Mouse (Mus musculus) heart, embryonic 11.5 days (tissue): ENCODE data around the gene Dvl2. TPM values are rescaled to one million over a fixed set of nuclear protein-coding genes. Genes with fewer than 3 reads are reported as not detected.

Experiments
- ATAC-seq: fragments of 200-750 bp; cut with Nextera tagmentation; replicated peaks from 2 replicates; pipeline ENCODE4 v1.8.0; 2017; ENCODE audit warnings: moderate library complexity; ENCODE audit not compliant: insufficient number of reproducible peaks, low FRiP score, low TSS enrichment
- H3K27ac ChIP-seq: fragments of 300-500 bp; sonication (generic); 2 replicates; pipeline ENCODE4 v1.5.1; 2014; ENCODE audit warnings: mild to moderate bottlenecking, low read depth, low read length
- H3K27me3 ChIP-seq: fragments of 300-500 bp; sonication (generic); 2 replicates; pipeline ENCODE4 v1.6.1; 2014; ENCODE audit warnings: mild to moderate bottlenecking, low read length, mixed read lengths; ENCODE audit not compliant: control insufficient read depth, insufficient read depth
- H3K36me3 ChIP-seq: fragments of 300-500 bp; sonication (generic); 2 replicates; pipeline ENCODE4 v1.6.1; 2014; ENCODE audit warnings: mild to moderate bottlenecking, low read length, moderate library complexity, mixed read lengths; ENCODE audit not compliant: control insufficient read depth, insufficient read depth
- H3K4me1 ChIP-seq: fragments of 300-500 bp; sonication (generic); 2 replicates; pipeline ENCODE4 v1.6.1; 2014; ENCODE audit warnings: low read length; ENCODE audit not compliant: control insufficient read depth, insufficient read depth
- H3K4me2 ChIP-seq: fragments of 300-500 bp; sonication (generic); 2 replicates; pipeline ENCODE4 v1.6.1; 2014; ENCODE audit warnings: mild to moderate bottlenecking, moderate library complexity
- H3K4me3 ChIP-seq: fragments of 300-500 bp; sonication (generic); 2 replicates; pipeline ENCODE4 v1.5.1; 2014; ENCODE audit warnings: low read depth, low read length
- H3K9ac ChIP-seq: fragments of 300-500 bp; sonication (generic); 2 replicates; pipeline ENCODE4 v1.6.1; 2014; ENCODE audit warnings: mild to moderate bottlenecking, low read depth, low read length, moderate library complexity
- H3K9me3 ChIP-seq: fragments of 300-500 bp; sonication (generic); replicated peaks from 2 replicates; pipeline ENCODE4 v1.6.1; 2016; ENCODE audit warnings: low read length; ENCODE audit not compliant: control insufficient read depth
- WGBS: fragments of 180-500 bp; shearing (Covaris S2); extraction: QIAGEN DNeasy Blood & Tissue Kit; methylation state at CpG from one replicate; pipeline ENCODE4 v1.1.7; 2014; ENCODE audit not compliant: insufficient replicate concordance; 5-methylcytosine and 5-hydroxymethylcytosine counted together
- polyA plus RNA-seq: library from polyadenylated mRNA; unstranded; fragments of >200 nt; fragmentation: Nextera tagmentation; extraction: Ambion mirVana; gene quantifications from 2 replicates; pipeline ENCODE4 v1.2.1, GENCODE M21; 2014

Dvl2 gene
- polyA plus RNA-seq, 1 experiment from 2014 or later = 18.9 TPM

- Histone ChIP-seq H3K27ac (no peak within 1 kb of the TSS), H3K27me3 (peaks cover 62% of the 10 kb centered on the region), H3K4me2 (peak within 1 kb of the TSS; percentile 44), H3K9me3 (no peaks in the 10 kb centered on the region), H3K9ac (no peak within 1 kb of the TSS), H3K36me3 (no peaks in the 10 kb centered on the region), H3K4me1 (peaks cover 10% of the 10 kb centered on the region), H3K4me3 (peak within 1 kb of the TSS; percentile 33)
- WGBS = 10% methylated on average over 24 of the region's 24 CpGs
- no peak for ATAC-seq
Measured at GRCm38 (mm10) chr11:69964650-69965270, 35.6 kb upstream of the Dvl2 start, which contains the start of gene Cldn7. Gene Cldn7, plus strand, starts transcription at chr11:69964779.

GRCm38 (mm10) chr11:69965271-69966005 is 35.0 kb upstream of the Dvl2 start:
- peaks cover 10% of the 10 kb centered on the region for H3K4me1 ChIP-seq
- peaks cover 6% of the 10 kb centered on the region for H3K36me3 ChIP-seq
- no peaks in the 10 kb centered on the region for H3K9me3 ChIP-seq
- peak overlapping the region; percentile 33 for H3K4me3 ChIP-seq
- H3K9ac ChIP-seq = no peak overlapping the region; the same call in 1 of the 2 replicates
- H3K27ac ChIP-seq = no peak overlapping the region
- H3K27me3 ChIP-seq = peaks cover 59% of the 10 kb centered on the region
- H3K4me2 ChIP-seq = peak overlapping the region; percentile 73
- 3% methylated on average over 49 of the region's 49 CpGs for WGBS
- no peak for ATAC-seq

DNA sequence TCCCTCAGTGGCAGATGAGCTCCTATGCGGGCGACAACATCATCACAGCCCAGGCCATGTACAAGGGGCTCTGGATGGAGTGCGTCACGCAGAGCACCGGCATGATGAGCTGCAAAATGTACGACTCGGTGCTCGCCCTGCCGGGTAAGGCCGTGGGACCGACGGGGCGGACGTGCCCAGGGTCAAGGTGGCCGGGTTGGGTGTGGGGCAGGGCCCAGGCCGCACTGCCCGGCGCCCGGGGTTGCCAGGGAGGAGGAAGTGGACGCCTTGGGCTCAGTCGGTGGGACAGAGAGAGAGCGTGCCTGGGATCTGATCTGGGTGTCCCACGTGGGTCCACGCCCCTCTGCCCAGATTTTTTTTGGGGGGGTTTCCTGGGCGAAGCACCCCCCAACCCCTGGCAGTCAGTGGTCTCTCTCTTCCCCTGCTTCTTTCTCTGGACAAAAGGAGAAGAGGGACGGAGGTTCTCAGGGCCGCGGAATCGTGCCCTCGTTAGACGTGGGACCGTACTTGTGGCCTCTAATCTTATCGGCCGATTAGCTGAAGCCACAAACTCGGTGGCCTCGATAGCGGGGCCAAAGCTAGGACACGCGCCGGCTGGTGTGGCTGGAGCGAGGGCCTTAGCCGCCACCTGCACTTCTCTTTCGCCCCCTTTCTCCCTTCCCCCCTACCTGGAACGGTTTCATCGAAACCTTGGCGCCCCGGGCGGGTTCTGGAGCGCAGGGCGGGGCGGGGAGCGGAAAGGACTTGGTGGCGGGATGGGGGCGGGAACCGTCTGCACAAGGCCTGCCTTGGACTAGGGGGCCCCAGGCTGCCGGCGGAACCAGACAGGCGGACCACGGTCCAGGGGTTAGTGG is 34.2 kb upstream of the Dvl2 start:
- H3K4me1 ChIP-seq = peaks cover 10% of the 10 kb centered on the region
- ATAC-seq = peak; percentile 50; the same call in 1 of the 2 replicates
- H3K9ac ChIP-seq = peak overlapping the region; percentile 56
- H3K36me3 ChIP-seq = peaks cover 8% of the 10 kb centered on the region
- H3K4me3 ChIP-seq = peak overlapping the region; percentile 33
- peak overlapping the region; percentile 73 for H3K4me2 ChIP-seq
- H3K27me3 ChIP-seq = peaks cover 59% of the 10 kb centered on the region
- no peaks in the 10 kb centered on the region for H3K9me3 ChIP-seq
- WGBS = 2% methylated on average over 59 of the region's 59 CpGs
- no peak overlapping the region for H3K27ac ChIP-seq

- peaks cover 13% of the 10 kb centered on the region for H3K36me3 ChIP-seq
- H3K4me2 ChIP-seq = peak overlapping the region; percentile 73
- H3K4me3 ChIP-seq = peak overlapping the region; percentile 33
- no peaks in the 10 kb centered on the region for H3K9me3 ChIP-seq
- ATAC-seq = no peak
- peak overlapping the region; percentile 56 for H3K9ac ChIP-seq
- no peak overlapping the region for H3K27ac ChIP-seq
- 38% methylated on average over 17 of the region's 17 CpGs for WGBS
- peaks cover 53% of the 10 kb centered on the region for H3K27me3 ChIP-seq
- peaks cover 10% of the 10 kb centered on the region for H3K4me1 ChIP-seq
Measured at GRCm38 (mm10) chr11:69966860-69967517, 33.4 kb upstream of the Dvl2 start.

GRCm38 (mm10) chr11:69968793-69969192 is 31.6 kb upstream of the Dvl2 start:
- Histone ChIP-seq H3K27me3 (peaks cover 37% of the 10 kb centered on the region), H3K4me2 (no peak overlapping the region), H3K9me3 (no peaks in the 10 kb centered on the region), H3K27ac (no peak overlapping the region), H3K36me3 (peaks cover 15% of the 10 kb centered on the region), H3K4me3 (no peak overlapping the region), H3K9ac (no peak overlapping the region), H3K4me1 (peaks cover 10% of the 10 kb centered on the region)
- ATAC-seq = no peak
- WGBS = 78% methylated on average over 4 of the region's 4 CpGs

GRCm38 (mm10) chr11:69970222-69970621 is 30.2 kb upstream of the Dvl2 start:
- no peak for ATAC-seq
- Histone ChIP-seq H3K4me1 (peaks cover 10% of the 10 kb centered on the region), H3K4me3 (no peak overlapping the region), H3K9me3 (no peaks in the 10 kb centered on the region), H3K36me3 (peaks cover 26% of the 10 kb centered on the region), H3K27me3 (peaks cover 23% of the 10 kb centered on the region), H3K27ac (no peak overlapping the region), H3K4me2 (no peak overlapping the region), H3K9ac (no peak overlapping the region)
- WGBS = 81% methylated on average over 6 of the region's 6 CpGs

DNA sequence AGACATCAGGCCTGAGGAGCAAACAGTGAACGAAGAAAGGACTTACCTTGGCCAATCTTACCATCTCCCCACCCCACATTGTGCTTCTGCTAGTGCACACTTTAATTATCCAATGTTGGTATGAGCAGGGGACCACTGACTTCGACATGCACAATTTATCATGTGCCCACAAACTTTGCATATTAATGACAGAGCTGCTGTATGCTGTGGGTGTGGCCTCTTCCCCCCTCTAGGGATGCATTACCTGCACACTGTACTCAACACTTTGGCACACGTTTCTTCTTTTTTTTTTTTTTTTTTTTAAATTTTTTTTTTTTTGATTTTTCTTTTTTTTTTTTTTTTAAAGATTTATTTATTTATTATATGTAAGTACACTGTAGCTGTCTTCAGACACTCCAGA is 29.6 kb upstream of the Dvl2 start:
- Histone ChIP-seq H3K36me3 (peaks cover 28% of the 10 kb centered on the region), H3K4me2 (no peak overlapping the region)
- WGBS = 83% methylated on average over 3 of the region's 3 CpGs

DNA sequence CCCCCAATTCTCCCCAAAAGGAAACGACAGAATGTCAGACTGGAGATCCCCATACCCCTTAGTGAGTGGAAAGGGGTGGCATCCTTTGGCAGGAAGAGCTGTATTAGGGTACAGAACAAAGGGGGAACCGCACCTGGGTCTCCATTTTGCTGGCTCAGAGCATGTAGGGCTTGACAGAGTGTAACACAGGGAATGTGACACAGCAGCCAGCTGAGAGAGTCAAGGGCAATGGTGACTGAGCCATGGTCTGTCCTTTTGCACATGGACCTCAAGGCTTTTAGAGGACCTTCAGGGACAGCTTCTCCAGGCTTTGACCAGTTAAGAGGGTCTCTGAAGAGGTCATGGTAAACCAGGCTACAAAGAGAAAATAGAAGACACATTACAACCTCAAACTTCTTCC is 25.5 kb upstream of the Dvl2 start:
- Histone ChIP-seq H3K27ac (no peak overlapping the region), H3K4me1 (peaks cover 4% of the 10 kb centered on the region; the same call in 1 of the 2 replicates), H3K4me2 (no peak overlapping the region), H3K4me3 (no peak overlapping the region), H3K36me3 (peaks cover 33% of the 10 kb centered on the region), H3K9ac (no peak overlapping the region), H3K27me3 (no peaks in the 10 kb centered on the region), H3K9me3 (no peaks in the 10 kb centered on the region)
- 79% methylated on average over 2 of the region's 2 CpGs for WGBS
- no peak for ATAC-seq

More for the DNA sequence above, 29.6 kb upstream of the Dvl2 start:
- peaks cover 17% of the 10 kb centered on the region for H3K27me3 ChIP-seq
- H3K9ac ChIP-seq = no peak overlapping the region
- no peak for ATAC-seq
- no peaks in the 10 kb centered on the region for H3K9me3 ChIP-seq
- no peak overlapping the region for H3K27ac ChIP-seq
- H3K4me1 ChIP-seq = peaks cover 9% of the 10 kb centered on the region
- no peak overlapping the region for H3K4me3 ChIP-seq
